Mouse (Mus musculus): ENCODE results near the gene Crocc2. TPM values are rescaled to one million over a fixed set of nuclear protein-coding genes. Genes with fewer than 3 reads are reported as not detected.

Gene Crocc2
- total RNA-seq, 2 experiments from 2014 or later = not detected

DNA sequence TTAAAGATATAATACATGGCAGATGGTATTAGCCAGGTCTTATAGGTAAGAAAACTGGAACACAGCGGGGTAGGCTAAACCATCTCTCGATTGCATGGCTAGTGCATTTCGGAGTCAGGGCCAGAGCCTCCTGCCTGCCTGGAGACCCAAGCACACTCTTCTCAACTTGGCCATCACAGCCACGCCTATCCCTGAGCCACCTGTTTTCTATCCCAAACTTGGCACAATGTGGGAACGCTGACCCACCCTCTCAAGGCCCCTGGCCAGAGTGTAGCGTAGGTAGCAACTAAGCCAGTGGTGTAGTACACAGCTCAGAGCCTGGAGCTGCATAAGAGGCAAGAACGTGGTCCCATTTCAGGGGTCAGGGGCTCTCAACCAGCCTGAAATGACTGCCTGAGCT is 87.2 kb downstream of the Crocc2 start:
- DNase-seq = no peak
- intact Hi-C loops (cut with DNase I) = no loop called here

DNA sequence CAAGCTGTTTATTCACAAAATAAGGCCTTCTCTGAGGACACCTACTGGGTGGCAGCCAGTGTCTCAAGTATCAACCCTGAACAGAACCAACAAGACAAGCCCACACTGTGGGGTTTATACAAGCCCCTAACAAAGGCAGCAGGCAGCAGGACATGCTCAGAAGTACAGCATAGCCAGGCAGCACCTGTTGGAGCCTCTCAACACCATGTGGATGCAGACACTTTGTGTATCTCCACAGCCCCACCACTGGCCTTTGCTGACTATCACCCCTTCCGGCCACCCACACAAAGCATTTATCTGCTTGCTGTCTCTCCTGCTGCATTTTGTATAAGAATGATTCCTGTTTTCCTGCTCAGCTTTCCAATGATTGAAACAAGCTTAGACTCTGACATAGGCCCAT is 89.0 kb downstream of the Crocc2 start:
- DNase-seq = no peak
- intact Hi-C loops (cut with DNase I) = no loop called here

- intact Hi-C loops (cut with DNase I) = no loop called here
- DNase-seq = no peak
These were observed 98.7 kb downstream of the Crocc2 start for GRCm38 (mm10) chr1:93267207-93267606.

DNA sequence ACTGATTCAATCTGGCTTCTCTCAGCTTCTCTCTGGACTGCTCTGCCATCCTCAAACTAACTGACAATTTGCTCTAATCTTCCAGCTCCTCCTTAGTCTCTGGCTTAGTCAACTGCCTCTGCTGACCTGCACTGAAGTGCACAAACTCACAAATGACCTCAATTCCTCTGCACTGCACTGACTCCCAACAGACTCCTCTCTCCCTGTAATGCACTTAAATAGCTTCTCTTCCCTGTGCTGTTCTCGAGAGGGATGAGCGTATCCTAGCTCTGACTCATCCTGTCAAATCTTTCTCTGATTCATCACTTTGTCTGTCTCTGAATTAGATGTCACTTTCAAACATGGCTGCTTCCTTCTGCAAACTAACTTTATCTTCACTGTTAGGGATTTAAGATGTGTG is 99.7 kb downstream of the Crocc2 start:
- intact Hi-C loops (cut with DNase I) = no loop called here
- no peak for DNase-seq

DNA sequence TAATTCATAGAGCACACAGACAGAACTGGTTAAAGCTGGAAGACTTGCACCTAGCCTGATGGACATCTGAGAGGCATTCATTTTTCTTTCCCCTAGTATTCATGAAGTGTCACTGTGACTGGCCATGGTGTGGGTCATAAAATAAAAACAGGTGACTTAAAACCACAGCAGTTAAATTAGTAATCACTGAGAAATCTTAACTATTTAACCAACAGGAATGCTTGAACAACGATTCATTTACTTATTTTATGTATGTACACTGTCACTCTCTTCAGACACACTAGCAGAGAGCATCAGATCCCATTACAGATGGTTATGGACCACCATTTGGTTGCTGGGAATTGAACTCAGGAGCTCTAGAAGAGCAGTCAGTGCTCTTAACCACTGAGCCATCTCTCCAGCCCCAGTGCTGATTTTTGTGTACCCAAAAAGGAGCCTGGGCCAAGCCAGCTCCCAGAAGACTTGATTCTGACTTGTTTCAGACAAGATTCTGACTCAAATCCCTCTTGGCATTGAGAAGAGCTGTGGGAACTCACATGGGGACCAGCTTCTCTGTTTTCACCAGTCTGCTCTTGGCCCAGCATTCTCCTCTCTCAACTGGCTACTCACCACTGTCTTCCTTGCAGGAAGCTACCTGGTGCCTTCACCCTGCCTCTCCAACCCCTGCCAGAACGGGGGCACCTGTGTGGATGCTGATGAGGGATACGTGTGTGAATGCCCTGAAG is 102.2 kb downstream of the Crocc2 start:
- intact Hi-C loops (cut with DNase I) = no loop called here
- no peak for DNase-seq

- intact Hi-C loops (cut with DNase I) = no loop called here
- DNase-seq = no peak
These were observed 103.2 kb downstream of the Crocc2 start for GRCm38 (mm10) chr1:93271751-93272150.

GRCm38 (mm10) chr1:93272409-93272821 is 103.9 kb downstream of the Crocc2 start:
- intact Hi-C loops (cut with DNase I) = no loop called here
- no peak for DNase-seq

DNA sequence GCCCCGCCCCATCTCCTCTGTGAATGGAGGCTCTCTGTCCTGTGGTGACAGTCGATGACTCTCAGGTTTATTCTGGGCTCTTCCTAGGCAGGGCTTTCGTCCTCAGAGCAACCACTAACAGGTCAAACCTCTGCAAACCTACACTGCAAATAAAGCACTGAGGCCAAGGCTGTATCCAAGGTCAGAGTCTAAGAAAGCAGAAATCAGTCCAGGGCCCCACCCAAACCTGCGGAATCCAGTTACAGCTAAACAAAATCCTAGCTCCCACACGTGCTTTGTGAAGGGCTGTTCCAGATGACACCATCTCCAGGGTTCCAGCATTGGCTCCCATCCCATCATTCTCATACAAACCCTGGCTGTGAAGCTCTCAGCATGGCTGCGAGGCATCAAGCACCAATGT is 107.0 kb downstream of the Crocc2 start:
- DNase-seq = no peak
- intact Hi-C loops (cut with DNase I) = no loop called here

GRCm38 (mm10) chr1:93277041-93277440 is 108.5 kb downstream of the Crocc2 start:
- intact Hi-C loops (cut with DNase I) = no loop called here
- DNase-seq = no peak

Small RNA genes lying within 50 kb of the gene (microRNA-seq; reads per million reads assigned to microRNA genes)
- gene Mir6901 = 0.36 to 0.74 reads per million in 2 experiments

Other genes with a start within 250 kb of the Crocc2 start
- 1 to 10 TPM; 3.4 to 4.8 TPM for gene Capn10, start 234.3 kb upstream of the Crocc2 start, total RNA-seq (2021)
- gene Gpr35, start 217.9 kb upstream of the Crocc2 start, total RNA-seq (2021) = under 1 TPM in 1 of 2 experiments, not detected in 1; 0.39 TPM
- not detected for gene Aqp12, start 162.4 kb upstream of the Crocc2 start, total RNA-seq (2021)
- 1 to 10 TPM in 1 of 2 experiments, under 1 TPM in 1; 0.64 to 1.6 TPM for gene Kif1a, start 66.8 kb upstream of the Crocc2 start, total RNA-seq (2021)
- gene Agxt, start 33.5 kb upstream of the Crocc2 start, total RNA-seq (2021) = under 1 TPM in 1 of 2 experiments, not detected in 1; 0.28 TPM
- gene 2310007B03Rik, start 7.8 kb upstream of the Crocc2 start, total RNA-seq (2021) = not detected
- 1 to 10 TPM; 4.3 to 5.4 TPM for gene Sned1, start 67.1 kb downstream of the Crocc2 start, total RNA-seq (2021)
- 10 to 100 TPM in 1 of 2 experiments, 1 to 10 TPM in 1; 8.7 to 11.3 TPM for gene Mterf4, start 137.2 kb downstream of the Crocc2 start, total RNA-seq (2021)
- gene Ppp1r7, start 174.1 kb downstream of the Crocc2 start, total RNA-seq (2021) = 10 to 100 TPM; 18.9 to 22.7 TPM
- under 1 TPM; 0.20 TPM for gene Pask, start 174.8 kb downstream of the Crocc2 start, total RNA-seq (2021)
- gene Ano7, start 205.2 kb downstream of the Crocc2 start, total RNA-seq (2021) = not detected

Data from gastrocnemius, postnatal 36 days (tissue).